Mouse (Mus musculus) ES-E14 (cell line): ENCODE results near the gene Mavs. TPM values are rescaled to one million over a fixed set of nuclear protein-coding genes. Genes with fewer than 3 reads are reported as not detected.

ENCODE experiments used
- DNase-seq: peaks from one replicate; pipeline ENCODE4 v3.0.0-alpha.2; 2013; ENCODE audit warnings: low read depth, low spot score
- H3K27ac ChIP-seq: 2 replicates; pipeline ENCODE4 v1.5.1; 2012; ENCODE audit warnings: low read depth, mild to moderate bottlenecking, low read length, moderate library complexity, mixed read lengths; ENCODE audit not compliant: poor library complexity, insufficient read depth, severe bottlenecking
- H3K36me3 ChIP-seq: 2 replicates; pipeline ENCODE4 v1.6.1; 2012; ENCODE audit warnings: mild to moderate bottlenecking, low read length, moderate library complexity, mixed read lengths; ENCODE audit not compliant: control insufficient read depth, poor library complexity, insufficient read depth, severe bottlenecking
- H3K4me1 ChIP-seq, 2 experiments: fragments of 150-350 bp in 1 of 2; sonication (generic) in 1 of 2; 2 replicates each; pipeline ENCODE4 v1.6.1; 2012; ENCODE audit warnings: low read length in 2 of 2, mild to moderate bottlenecking in 1 of 2, mixed read lengths in 1 of 2; ENCODE audit not compliant: control insufficient read depth in 2 of 2, insufficient read depth in 2 of 2, poor library complexity in 1 of 2
- H3K4me3 ChIP-seq, 2 experiments: fragments of 150-350 bp in 1 of 2; sonication (generic) in 1 of 2; 2 replicates each; pipeline ENCODE4 v1.5.1; 2012; ENCODE audit warnings: low read length in 2 of 2, low read depth in 1 of 2, mild to moderate bottlenecking in 1 of 2, mixed read lengths in 1 of 2; ENCODE audit not compliant: insufficient read depth in 1 of 2, poor library complexity in 1 of 2, severe bottlenecking in 1 of 2
- H3K9ac ChIP-seq: 2 replicates; pipeline ENCODE4 v1.6.1; 2012; ENCODE audit warnings: low read depth, mild to moderate bottlenecking, low read length, mixed read lengths; ENCODE audit not compliant: poor library complexity, insufficient read depth, severe bottlenecking
- H3K9me3 ChIP-seq: fragments of 150-350 bp; sonication (generic); 2 replicates; pipeline ENCODE4 v1.6.1; 2012; ENCODE audit warnings: low read depth, mild to moderate bottlenecking, low read length; ENCODE audit not compliant: control insufficient read depth, insufficient read depth
- CHD2 ChIP-seq: IDR thresholded peaks from 2 replicates; pipeline ENCODE4 v1.6.1; 2014; ENCODE audit warnings: mild to moderate bottlenecking, low read depth, low read length, inconsistent platforms
- HCFC1 ChIP-seq: IDR thresholded peaks from 2 replicates; pipeline ENCODE4 v1.6.1; 2012; ENCODE audit warnings: low read length, inconsistent platforms, borderline replicate concordance; ENCODE audit not compliant: insufficient read depth
- MAFK ChIP-seq: IDR thresholded peaks from 2 replicates; pipeline ENCODE4 v1.6.1; 2014; ENCODE audit warnings: mild to moderate bottlenecking, low read depth, low read length, inconsistent platforms; ENCODE audit not compliant: insufficient read depth
- ZC3H11A ChIP-seq: IDR thresholded peaks from 2 replicates; pipeline ENCODE4 v1.6.1; 2012; ENCODE audit warnings: low read depth, mild to moderate bottlenecking, inconsistent platforms, low read length, borderline replicate concordance
- ZNF384 ChIP-seq: IDR thresholded peaks from 2 replicates; pipeline ENCODE4 v1.6.1; 2012; ENCODE audit warnings: low read depth, low read length, inconsistent platforms
- in situ Hi-C, 2 experiments: fragments of 600-800 bp; cut with MboI; formaldehyde crosslinking; loops; one replicate each; pipeline ENCODE4 v1.15.1; 2025; ENCODE audit warnings: low sequenced_read_pairs in 2 of 2, inconsistent platforms in 1 of 2; ENCODE audit not compliant: unreplicated experiment in 2 of 2
- total RNA-seq: library from RNA; depleted of rRNA; stranded (reverse); fragments of 300-350 nt; gene quantifications from 2 replicates; pipeline ENCODE4 v1.2.3, GENCODE M21; 2012

Mavs gene
- total RNA-seq, 1 experiment, result 11.4 TPM

- Histone ChIP-seq H3K9me3 (no peaks in the 10 kb centered on the region), H3K4me1 (peaks cover 0 to 13% of the 10 kb centered on the region in 2 experiments; a peak in 3 of 4 replicates), H3K4me3 (no peak overlapping the region), H3K27ac (no peak overlapping the region), H3K9ac (no peak overlapping the region), H3K36me3 (peaks cover 10% of the 10 kb centered on the region; the same call in 1 of the 2 replicates)
- TF ChIP-seq HCFC1, result no peak
- in situ Hi-C loops, result no loop called here
- DNase-seq, result no peak
These were observed 45.6 kb upstream of the Mavs start for GRCm38 (mm10) chr2:131188311-131188710.

- H3K4me1 ChIP-seq, result peaks cover 0 to 13% of the 10 kb centered on the region in 2 experiments; a peak in 3 of 4 replicates
- no peak overlapping the region for H3K27ac ChIP-seq
- DNase-seq, result no peak
- no peaks in the 10 kb centered on the region for H3K9me3 ChIP-seq
- peaks cover 15% of the 10 kb centered on the region; the same call in 1 of the 2 replicates for H3K36me3 ChIP-seq
- H3K9ac ChIP-seq, result no peak overlapping the region
- in situ Hi-C loops, result no loop called here
- H3K4me3 ChIP-seq, result no peak overlapping the region
- TF ChIP-seq MAFK (no peak), ZC3H11A (no peak), HCFC1 (no peak), CHD2 (no peak), ZNF384 (no peak)
These were observed 44.1 kb upstream of the Mavs start for GRCm38 (mm10) chr2:131189521-131190309.

GRCm38 (mm10) chr2:131190344-131191004 lies 43.4 kb upstream of the Mavs start:
- H3K4me3 ChIP-seq, result no peak overlapping the region
- no peaks in the 10 kb centered on the region for H3K9me3 ChIP-seq
- in situ Hi-C loops, result no loop called here
- no peak overlapping the region for H3K9ac ChIP-seq
- no peak overlapping the region for H3K27ac ChIP-seq
- DNase-seq, result no peak
- peaks cover 15% of the 10 kb centered on the region; the same call in 1 of the 2 replicates for H3K36me3 ChIP-seq
- TF ChIP-seq ZC3H11A, result no peak
- TF ChIP-seq ZNF384, result no peak
- no peak for TF ChIP-seq CHD2
- no peak for TF ChIP-seq MAFK
- no peak for TF ChIP-seq HCFC1
- peaks cover 0 to 13% of the 10 kb centered on the region in 2 experiments; a peak in 3 of 4 replicates for H3K4me1 ChIP-seq

GRCm38 (mm10) chr2:131191005-131191390 lies 42.9 kb upstream of the Mavs start:
- TF ChIP-seq ZC3H11A, result no peak
- no peak for TF ChIP-seq CHD2
- TF ChIP-seq MAFK, result no peak
- no peak for TF ChIP-seq HCFC1
- TF ChIP-seq ZNF384, result no peak
- peaks cover 0 to 13% of the 10 kb centered on the region in 2 experiments; a peak in 3 of 4 replicates for H3K4me1 ChIP-seq
- no peaks in the 10 kb centered on the region for H3K9me3 ChIP-seq
- H3K9ac ChIP-seq, result no peak overlapping the region
- in situ Hi-C loops, result no loop called here
- H3K27ac ChIP-seq, result no peak overlapping the region
- DNase-seq, result no peak
- H3K4me3 ChIP-seq, result no peak overlapping the region
- peaks cover 15% of the 10 kb centered on the region; the same call in 1 of the 2 replicates for H3K36me3 ChIP-seq
